Mouse (Mus musculus): ENCODE data around the gene Itgax. TPM values are rescaled to one million over a fixed set of nuclear protein-coding genes. Genes with fewer than 3 reads are reported as not detected.
"Not testable (repeated sequence)": the region's sequence is repeated elsewhere in the genome, so short reads cannot be mapped to it uniquely, and the experiment has no call there.

Gene Itgax
- total RNA-seq, 1 experiment from 2014 or later = 0.41 TPM

GRCm38 (mm10) chr7:128158688-128159354 is 29.5 kb downstream of the Itgax start:
- not testable (repeated sequence) for DNase-seq

DNA sequence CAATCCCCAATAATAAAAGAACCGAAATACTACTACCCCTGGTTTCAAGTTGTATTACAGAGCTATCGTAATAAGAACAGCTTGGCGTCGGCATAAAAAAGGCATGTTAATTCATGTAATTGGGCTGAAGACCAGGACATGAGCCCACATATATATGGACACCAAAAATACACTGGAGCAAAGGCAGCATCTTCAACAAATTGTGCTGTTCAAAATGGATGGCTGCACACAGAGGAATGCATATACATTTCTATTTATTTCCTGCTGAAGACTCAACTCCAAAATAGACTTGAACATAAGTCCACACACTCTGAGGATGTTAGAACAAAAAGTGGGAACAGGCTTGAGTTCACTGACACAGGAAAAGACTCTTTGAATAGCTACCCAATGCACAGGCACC is 34.7 kb downstream of the Itgax start:
- DNase-seq = no peak

GRCm38 (mm10) chr7:128166391-128166790 is 37.0 kb downstream of the Itgax start:
- DNase-seq = no peak

DNA sequence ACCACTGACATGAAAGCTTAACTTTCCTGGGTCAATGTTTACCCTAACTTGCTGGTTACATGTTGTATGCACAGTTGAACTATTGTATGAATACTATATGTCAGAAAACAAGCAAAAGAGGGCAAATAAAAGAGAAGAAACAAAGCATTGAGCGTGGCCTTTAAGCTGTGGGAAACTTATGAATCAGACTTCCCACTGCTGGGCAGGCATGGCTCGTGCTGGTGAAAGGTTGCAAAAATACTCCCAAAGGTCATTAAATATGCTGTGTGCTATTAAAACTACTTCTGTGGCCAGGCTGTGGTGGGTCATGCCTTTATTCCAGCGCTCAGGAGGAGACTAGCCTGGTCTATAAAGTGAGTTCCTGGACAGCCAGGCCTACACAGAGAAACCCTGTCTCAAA is 40.6 kb downstream of the Itgax start:
- DNase-seq = no peak

DNA sequence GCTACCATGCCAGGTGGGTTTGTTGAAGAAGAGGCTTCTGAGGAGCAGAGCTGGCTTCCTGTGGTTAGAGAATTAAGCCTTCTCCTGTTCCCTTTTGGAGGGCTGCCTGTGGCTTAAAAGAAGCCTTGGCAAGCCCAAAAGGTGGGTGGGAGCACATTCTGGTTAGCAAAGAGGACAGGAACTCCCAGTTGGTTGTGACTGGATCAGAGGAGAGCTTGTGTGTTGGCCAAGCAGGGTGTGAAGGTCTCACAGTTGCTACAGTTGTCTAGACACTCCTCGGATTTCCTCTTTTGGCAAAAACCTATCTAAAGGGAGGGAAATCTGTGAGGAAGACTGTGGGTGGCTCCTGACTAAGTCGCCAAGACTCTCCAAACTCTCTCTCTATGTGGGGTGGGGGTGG is 49.0 kb downstream of the Itgax start:
- DNase-seq = no peak

- no peak for DNase-seq
These were observed 50.8 kb downstream of the Itgax start for GRCm38 (mm10) chr7:128180126-128180525.

- DNase-seq = no peak
These were observed 51.2 kb downstream of the Itgax start for GRCm38 (mm10) chr7:128180546-128180945.

DNA sequence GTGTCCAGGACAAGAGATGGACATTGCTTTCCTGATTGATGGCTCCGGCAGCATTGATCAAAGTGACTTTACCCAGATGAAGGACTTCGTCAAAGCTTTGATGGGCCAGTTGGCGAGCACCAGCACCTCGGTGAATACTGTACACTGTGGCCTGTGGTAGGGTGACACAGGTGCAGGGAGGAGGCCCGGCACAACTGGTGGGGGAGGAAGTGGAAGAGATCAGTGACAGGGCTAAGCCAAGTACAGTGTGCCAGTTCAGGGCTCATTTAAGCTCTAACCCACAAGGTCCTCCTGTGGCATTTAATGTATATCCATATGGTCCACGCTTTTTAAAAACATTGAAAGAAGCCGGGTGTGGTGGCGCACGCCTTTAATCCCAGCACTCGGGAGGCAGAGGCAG is 52.3 kb downstream of the Itgax start:
- DNase-seq = no peak

Other genes with a start within 250 kb of the Itgax start
- 0.70 and 0.94 TPM in 2 replicates for gene Prss53, start 238.6 kb upstream of the Itgax start, total RNA-seq (2021)
- not detected in 2 replicates for gene Gm21974, start 234.1 kb upstream of the Itgax start, total RNA-seq (2021)
- 60.7 and 92.8 TPM in 2 replicates for gene Vkorc1, start 233.9 kb upstream of the Itgax start, total RNA-seq (2021)
- gene Bckdk, start 225.5 kb upstream of the Itgax start, total RNA-seq (2021) = 130 and 135 TPM in 2 replicates
- gene Kat8, start 217.0 kb upstream of the Itgax start, total RNA-seq (2021) = 24.0 and 25.5 TPM in 2 replicates
- 0.22 and 0.30 TPM in 2 replicates for gene Prss8, start 199.4 kb upstream of the Itgax start, total RNA-seq (2021)
- gene Prss36, start 182.8 kb upstream of the Itgax start, total RNA-seq (2021) = 12.5 and 13.1 TPM in 2 replicates
- 275 and 322 TPM in 2 replicates for gene Fus, start 162.1 kb upstream of the Itgax start, total RNA-seq (2021)
- gene Pycard, start 135.7 kb upstream of the Itgax start, total RNA-seq (2021) = 3.4 and 10.1 TPM in 2 replicates
- not detected in 2 replicates for gene Trim72, start 125.6 kb upstream of the Itgax start, total RNA-seq (2021)
- 4.2 and 6.4 TPM in 2 replicates for gene Itgam, start 66.9 kb upstream of the Itgax start, total RNA-seq (2021)
- gene Gm49368, start 66.9 kb upstream of the Itgax start, total RNA-seq (2021) = not detected in 2 replicates
- gene Itgad, start 24.8 kb downstream of the Itgax start, total RNA-seq (2021) = 0.45 and 0.93 TPM in 2 replicates
- gene Cox6a2, start 76.8 kb downstream of the Itgax start, total RNA-seq (2021) = not detected in 2 replicates
- 16.2 and 18.7 TPM in 2 replicates for gene Armc5, start 107.8 kb downstream of the Itgax start, total RNA-seq (2021)
- gene 9130023H24Rik, start 108.5 kb downstream of the Itgax start, total RNA-seq (2021) = 6.9 and 7.2 TPM in 2 replicates
- gene Tgfb1i1, start 117.3 kb downstream of the Itgax start, total RNA-seq (2021) = 30.0 and 32.3 TPM in 2 replicates
- not detected in 2 replicates for gene Slc5a2, start 136.1 kb downstream of the Itgax start, total RNA-seq (2021)
- gene BC017158, start 168.6 kb downstream of the Itgax start, total RNA-seq (2021) = 25.9 and 26.3 TPM in 2 replicates

Data from adrenal gland, postnatal 14 days (tissue).